Mouse (Mus musculus) forebrain, embryonic 13.5 days (tissue): ENCODE measurements around the gene Myo16. TPM values are rescaled to one million over a fixed set of nuclear protein-coding genes. Genes with fewer than 3 reads are reported as not detected.

ENCODE experiments used
- ATAC-seq: fragments of 200-750 bp; cut with Nextera tagmentation; 2 replicates; pipeline ENCODE4 v1.8.0; 2017
- H3K27ac ChIP-seq: fragments of 300-500 bp; sonication (generic); 2 replicates; pipeline ENCODE4 v1.5.1; 2015; ENCODE audit warnings: inconsistent platforms, mild to moderate bottlenecking, moderate library complexity
- H3K27me3 ChIP-seq: fragments of 300-500 bp; sonication (generic); 2 replicates; pipeline ENCODE4 v1.6.1; 2015; ENCODE audit warnings: mild to moderate bottlenecking, inconsistent platforms
- H3K36me3 ChIP-seq: fragments of 300-500 bp; sonication (generic); 2 replicates; pipeline ENCODE4 v1.6.1; 2015; ENCODE audit warnings: mild to moderate bottlenecking, inconsistent platforms; ENCODE audit not compliant: poor library complexity, severe bottlenecking
- H3K4me1 ChIP-seq: fragments of 300-500 bp; sonication (generic); 2 replicates; pipeline ENCODE4 v1.6.1; 2015; ENCODE audit warnings: inconsistent platforms
- H3K4me2 ChIP-seq: fragments of 300-500 bp; sonication (generic); 2 replicates; pipeline ENCODE4 v1.6.1; 2015; ENCODE audit warnings: inconsistent platforms, mild to moderate bottlenecking, moderate library complexity
- H3K4me3 ChIP-seq: fragments of 300-500 bp; sonication (generic); 2 replicates; pipeline ENCODE4 v1.5.1; 2015; ENCODE audit warnings: mild to moderate bottlenecking, inconsistent platforms
- H3K9ac ChIP-seq: fragments of 300-500 bp; sonication (generic); 2 replicates; pipeline ENCODE4 v1.6.1; 2015; ENCODE audit warnings: mild to moderate bottlenecking, inconsistent platforms
- H3K9me3 ChIP-seq: fragments of 300-500 bp; sonication (generic); replicated peaks from 2 replicates; pipeline ENCODE4 v1.6.1; 2016; ENCODE audit warnings: inconsistent platforms
- WGBS: fragments of 180-500 bp; shearing (Covaris S2); methylation state at CpG from one replicate; pipeline ENCODE4 v1.1.7; 2015; 5-methylcytosine and 5-hydroxymethylcytosine counted together
- polyA plus RNA-seq: library from polyadenylated mRNA; unstranded; fragments of >200 nt; fragmentation: Nextera tagmentation; extraction: Ambion mirVana; gene quantifications from 2 replicates; pipeline ENCODE4 v1.2.1, GENCODE M21; 2015

Gene Myo16
- polyA plus RNA-seq, 1 experiment from 2014 or later, result 2.0 TPM

GRCm38 (mm10) chr8:10539665-10540064 is 386.0 kb downstream of the Myo16 start:
- no peak overlapping the region for H3K4me3 ChIP-seq
- no peak overlapping the region for H3K4me2 ChIP-seq
- H3K9me3 ChIP-seq, result peaks cover 6% of the 10 kb centered on the region; the same call in 1 of the 2 replicates
- no peak; the same call in 1 of the 2 replicates for ATAC-seq
- H3K4me1 ChIP-seq, result peaks cover 4% of the 10 kb centered on the region; the same call in 1 of the 2 replicates
- no peaks in the 10 kb centered on the region for H3K36me3 ChIP-seq
- no peaks in the 10 kb centered on the region for H3K27me3 ChIP-seq
- H3K9ac ChIP-seq, result no peak overlapping the region
- WGBS, result 82% methylated on average over 4 of the region's 4 CpGs
- no peak overlapping the region for H3K27ac ChIP-seq

GRCm38 (mm10) chr8:10545890-10546289 is 392.2 kb downstream of the Myo16 start:
- Histone ChIP-seq H3K36me3 (no peaks in the 10 kb centered on the region), H3K4me3 (no peak overlapping the region), H3K4me2 (no peak overlapping the region), H3K4me1 (no peaks in the 10 kb centered on the region), H3K27me3 (no peaks in the 10 kb centered on the region), H3K27ac (no peak overlapping the region), H3K9ac (no peak overlapping the region), H3K9me3 (peaks cover 6% of the 10 kb centered on the region; the same call in 1 of the 2 replicates)
- ATAC-seq, result no peak
- WGBS, result 90% methylated on average over 3 of the region's 3 CpGs

- Histone ChIP-seq H3K36me3 (no peaks in the 10 kb centered on the region), H3K4me1 (no peaks in the 10 kb centered on the region), H3K27me3 (no peaks in the 10 kb centered on the region), H3K4me2 (no peak overlapping the region), H3K9me3 (peaks cover 6% of the 10 kb centered on the region; the same call in 1 of the 2 replicates), H3K27ac (no peak overlapping the region), H3K9ac (no peak overlapping the region), H3K4me3 (no peak overlapping the region)
- 91% methylated on average over 8 of the region's 8 CpGs for WGBS
- no peak for ATAC-seq
Measured at GRCm38 (mm10) chr8:10546519-10546918, 392.8 kb downstream of the Myo16 start.

- Histone ChIP-seq H3K36me3 (no peaks in the 10 kb centered on the region), H3K9me3 (peaks cover 6% of the 10 kb centered on the region; the same call in 1 of the 2 replicates), H3K27ac (no peak overlapping the region), H3K4me3 (no peak overlapping the region), H3K27me3 (no peaks in the 10 kb centered on the region), H3K9ac (no peak overlapping the region), H3K4me1 (no peaks in the 10 kb centered on the region), H3K4me2 (no peak overlapping the region)
- 47% methylated on average over 9 of the region's 9 CpGs for WGBS
- no peak for ATAC-seq
Measured at GRCm38 (mm10) chr8:10548003-10548584, 394.4 kb downstream of the Myo16 start.

- Histone ChIP-seq H3K4me3 (no peak overlapping the region), H3K4me1 (no peaks in the 10 kb centered on the region), H3K27me3 (no peaks in the 10 kb centered on the region), H3K9me3 (no peaks in the 10 kb centered on the region), H3K27ac (no peak overlapping the region), H3K9ac (no peak overlapping the region), H3K4me2 (no peak overlapping the region), H3K36me3 (no peaks in the 10 kb centered on the region)
- 91% methylated on average over 3 of the region's 3 CpGs for WGBS
- ATAC-seq, result no peak
Measured at GRCm38 (mm10) chr8:10549434-10549833, 395.7 kb downstream of the Myo16 start.

- Histone ChIP-seq H3K4me2 (no peak overlapping the region), H3K36me3 (no peaks in the 10 kb centered on the region), H3K4me1 (no peaks in the 10 kb centered on the region), H3K27me3 (0 out of 2 replicates have a peak, but pooled peaks cover 3% of the 10 kb centered on the region), H3K27ac (no peak overlapping the region), H3K9ac (no peak overlapping the region), H3K4me3 (no peak overlapping the region), H3K9me3 (no peaks in the 10 kb centered on the region)
- WGBS, result 55% methylated on average over 7 of the region's 7 CpGs
- no peak for ATAC-seq
Measured at GRCm38 (mm10) chr8:10557961-10558360, 404.2 kb downstream of the Myo16 start.

- Histone ChIP-seq H3K27ac (no peak overlapping the region), H3K9ac (no peak overlapping the region), H3K4me3 (no peak overlapping the region), H3K4me2 (no peak overlapping the region), H3K27me3 (0 out of 2 replicates have a peak, but pooled peaks cover 3% of the 10 kb centered on the region), H3K9me3 (no peaks in the 10 kb centered on the region), H3K4me1 (no peaks in the 10 kb centered on the region), H3K36me3 (no peaks in the 10 kb centered on the region)
- WGBS, result 96% methylated on average over 6 of the region's 6 CpGs
- ATAC-seq, result no peak
Measured at GRCm38 (mm10) chr8:10559479-10559878, 405.8 kb downstream of the Myo16 start.

- Histone ChIP-seq H3K4me2 (no peak overlapping the region), H3K36me3 (no peaks in the 10 kb centered on the region), H3K27me3 (0 out of 2 replicates have a peak, but pooled peaks cover 3% of the 10 kb centered on the region), H3K9me3 (no peaks in the 10 kb centered on the region), H3K9ac (no peak overlapping the region), H3K27ac (0 out of 2 replicates have a peak overlapping the region, but pooled peaks have one; percentile 16), H3K4me3 (no peak overlapping the region), H3K4me1 (0 out of 2 replicates have a peak, but pooled peaks cover 6% of the 10 kb centered on the region)
- ATAC-seq, result no peak
- 75% methylated on average over 5 of the region's 5 CpGs for WGBS
Measured at GRCm38 (mm10) chr8:10561616-10562015, 407.9 kb downstream of the Myo16 start.

GRCm38 (mm10) chr8:10562046-10562445 is 408.3 kb downstream of the Myo16 start:
- no peak overlapping the region for H3K4me2 ChIP-seq
- H3K27me3 ChIP-seq, result 0 out of 2 replicates have a peak, but pooled peaks cover 3% of the 10 kb centered on the region
- 0 out of 2 replicates have a peak overlapping the region, but pooled peaks have one; percentile 16 for H3K27ac ChIP-seq
- no peak overlapping the region for H3K9ac ChIP-seq
- H3K4me3 ChIP-seq, result no peak overlapping the region
- 0 out of 2 replicates have a peak, but pooled peaks cover 6% of the 10 kb centered on the region for H3K4me1 ChIP-seq
- no peak for ATAC-seq
- H3K9me3 ChIP-seq, result no peaks in the 10 kb centered on the region
- 71% methylated on average over 13 of the region's 13 CpGs for WGBS
- H3K36me3 ChIP-seq, result no peaks in the 10 kb centered on the region

- H3K4me2 ChIP-seq, result no peak overlapping the region
- H3K4me3 ChIP-seq, result no peak overlapping the region
- H3K27ac ChIP-seq, result no peak overlapping the region
- H3K27me3 ChIP-seq, result 0 out of 2 replicates have a peak, but pooled peaks cover 3% of the 10 kb centered on the region
- no peaks in the 10 kb centered on the region for H3K36me3 ChIP-seq
- 82% methylated on average over 9 of the region's 9 CpGs for WGBS
- H3K9ac ChIP-seq, result no peak overlapping the region
- no peaks in the 10 kb centered on the region for H3K9me3 ChIP-seq
- no peak for ATAC-seq
- H3K4me1 ChIP-seq, result 0 out of 2 replicates have a peak, but pooled peaks cover 6% of the 10 kb centered on the region
Measured at GRCm38 (mm10) chr8:10562636-10563035, 408.9 kb downstream of the Myo16 start.

- Histone ChIP-seq H3K9ac (no peak overlapping the region), H3K27ac (no peak overlapping the region), H3K4me3 (no peak overlapping the region), H3K4me2 (no peak overlapping the region), H3K27me3 (0 out of 2 replicates have a peak, but pooled peaks cover 3% of the 10 kb centered on the region), H3K4me1 (0 out of 2 replicates have a peak, but pooled peaks cover 6% of the 10 kb centered on the region), H3K36me3 (no peaks in the 10 kb centered on the region), H3K9me3 (no peaks in the 10 kb centered on the region)
- 73% methylated on average over 11 of the region's 11 CpGs for WGBS
- ATAC-seq, result no peak
Measured at GRCm38 (mm10) chr8:10565231-10566029, 411.7 kb downstream of the Myo16 start.

GRCm38 (mm10) chr8:10568448-10568847 is 414.7 kb downstream of the Myo16 start:
- Histone ChIP-seq H3K4me1 (0 out of 2 replicates have a peak, but pooled peaks cover 6% of the 10 kb centered on the region), H3K4me3 (no peak overlapping the region), H3K27me3 (0 out of 2 replicates have a peak, but pooled peaks cover under 1% of the 10 kb centered on the region), H3K36me3 (no peaks in the 10 kb centered on the region), H3K4me2 (no peak overlapping the region), H3K9ac (no peak overlapping the region), H3K27ac (no peak overlapping the region), H3K9me3 (no peaks in the 10 kb centered on the region)
- ATAC-seq, result no peak
- 86% methylated on average over 4 of the region's 4 CpGs for WGBS
